Mouse (Mus musculus) liver, embryonic 13.5 days (tissue): Measurements from ENCODE around the gene Rbbp6. TPM values are rescaled to one million over a fixed set of nuclear protein-coding genes. Genes with fewer than 3 reads are reported as not detected.

Experiments
- ATAC-seq: fragments of 200-750 bp; cut with Nextera tagmentation; 2 replicates; pipeline ENCODE4 v1.8.0; 2017; ENCODE audit warnings: low read depth, mild to moderate bottlenecking, moderate number of reproducible peaks, moderate library complexity
- DNase-seq: peaks from one replicate; pipeline ENCODE4 v3.0.0; 2022
- H3K27ac ChIP-seq: fragments of 300-500 bp; sonication (generic); 2 replicates; pipeline ENCODE4 v1.5.1; 2015; ENCODE audit warnings: moderate library complexity, mild to moderate bottlenecking, inconsistent platforms
- H3K27me3 ChIP-seq: fragments of 300-500 bp; sonication (generic); 2 replicates; pipeline ENCODE4 v1.6.1; 2015; ENCODE audit warnings: mild to moderate bottlenecking, inconsistent platforms
- H3K36me3 ChIP-seq: fragments of 300-500 bp; sonication (generic); 2 replicates; pipeline ENCODE4 v1.6.1; 2015; ENCODE audit warnings: mild to moderate bottlenecking, inconsistent platforms
- H3K4me1 ChIP-seq: fragments of 300-500 bp; sonication (generic); replicated peaks from 2 replicates; pipeline ENCODE4 v1.6.1; 2015; ENCODE audit warnings: inconsistent platforms
- H3K4me2 ChIP-seq: fragments of 300-500 bp; sonication (generic); 2 replicates; pipeline ENCODE4 v1.6.1; 2015; ENCODE audit warnings: inconsistent platforms, mild to moderate bottlenecking, moderate library complexity
- H3K4me3 ChIP-seq: fragments of 300-500 bp; sonication (generic); replicated peaks from 2 replicates; pipeline ENCODE4 v1.5.1; 2015; ENCODE audit warnings: mild to moderate bottlenecking, inconsistent platforms
- H3K9ac ChIP-seq: fragments of 300-500 bp; sonication (generic); 2 replicates; pipeline ENCODE4 v1.6.1; 2015; ENCODE audit warnings: mild to moderate bottlenecking, inconsistent platforms
- H3K9me3 ChIP-seq: fragments of 300-500 bp; sonication (generic); replicated peaks from 2 replicates; pipeline ENCODE4 v1.6.1; 2016; ENCODE audit warnings: inconsistent platforms
- WGBS: fragments of 180-500 bp; shearing (Covaris S2); methylation state at CpG from one replicate; pipeline ENCODE4 v1.1.7; 2015; ENCODE audit not compliant: insufficient replicate concordance; 5-methylcytosine and 5-hydroxymethylcytosine counted together
- polyA plus RNA-seq: library from polyadenylated mRNA; unstranded; fragments of >200 nt; fragmentation: Nextera tagmentation; extraction: Ambion mirVana; gene quantifications from 2 replicates; pipeline ENCODE4 v1.2.1, GENCODE M21; 2015

The Rbbp6 gene
- polyA plus RNA-seq, 1 experiment from 2014 or later: 11.3 TPM

- Histone ChIP-seq H3K27ac (no peak overlapping the region), H3K27me3 (no peaks in the 10 kb centered on the region), H3K9me3 (0 out of 2 replicates have a peak, but pooled peaks cover 2% of the 10 kb centered on the region), H3K4me1 (no peaks in the 10 kb centered on the region), H3K4me3 (no peak overlapping the region), H3K4me2 (no peak overlapping the region), H3K36me3 (no peaks in the 10 kb centered on the region), H3K9ac (no peak overlapping the region)
- ATAC-seq (no peak), DNase-seq (no peak)
- WGBS: 22% methylated on average over 3 of the region's 3 CpGs
Observed at GRCm38 (mm10) chr7:123017627-123018026, 52.1 kb downstream of the Rbbp6 start.

- DNase-seq (no peak), ATAC-seq (no peak)
- H3K4me2 ChIP-seq: no peak overlapping the region
- 61% methylated on average over 9 of the region's 9 CpGs for WGBS
- H3K4me3 ChIP-seq: no peak overlapping the region
- H3K27me3 ChIP-seq: peaks cover 5% of the 10 kb centered on the region; the same call in 1 of the 2 replicates
- no peaks in the 10 kb centered on the region for H3K4me1 ChIP-seq
- no peaks in the 10 kb centered on the region for H3K9me3 ChIP-seq
- no peaks in the 10 kb centered on the region for H3K36me3 ChIP-seq
- no peak overlapping the region for H3K27ac ChIP-seq
- H3K9ac ChIP-seq: no peak overlapping the region
Observed at GRCm38 (mm10) chr7:123025123-123025522, 59.6 kb downstream of the Rbbp6 start.

- no peak for DNase-seq
- 20% methylated on average over 13 of the region's 13 CpGs for WGBS
- Histone ChIP-seq H3K27ac (no peak overlapping the region), H3K9ac (no peak overlapping the region), H3K4me1 (0 out of 2 replicates have a peak, but pooled peaks cover 6% of the 10 kb centered on the region), H3K27me3 (peaks cover 16% of the 10 kb centered on the region; the same call in 1 of the 2 replicates), H3K36me3 (no peaks in the 10 kb centered on the region), H3K4me3 (0 out of 2 replicates have a peak overlapping the region, but pooled peaks have one; percentile 21), H3K9me3 (no peaks in the 10 kb centered on the region), H3K4me2 (peak overlapping the region; percentile 53)
- no peak for ATAC-seq
Observed at GRCm38 (mm10) chr7:123030295-123030694, 64.8 kb downstream of the Rbbp6 start.

GRCm38 (mm10) chr7:123030709-123031181 lies 65.3 kb downstream of the Rbbp6 start:
- no peaks in the 10 kb centered on the region for H3K36me3 ChIP-seq
- peak overlapping the region; percentile 21 for H3K4me3 ChIP-seq
- no peak overlapping the region for H3K27ac ChIP-seq
- DNase-seq (no peak), ATAC-seq (no peak)
- H3K4me2 ChIP-seq: peak overlapping the region; percentile 53
- H3K4me1 ChIP-seq: 0 out of 2 replicates have a peak, but pooled peaks cover 6% of the 10 kb centered on the region
- WGBS: 2% methylated on average over 21 of the region's 21 CpGs
- peaks cover 16% of the 10 kb centered on the region; the same call in 1 of the 2 replicates for H3K27me3 ChIP-seq
- no peak overlapping the region for H3K9ac ChIP-seq
- no peaks in the 10 kb centered on the region for H3K9me3 ChIP-seq

GRCm38 (mm10) chr7:123031211-123031743 lies 65.8 kb downstream of the Rbbp6 start:
- no peaks in the 10 kb centered on the region for H3K9me3 ChIP-seq
- DNase-seq (no peak), ATAC-seq (no peak)
- peaks cover 16% of the 10 kb centered on the region; the same call in 1 of the 2 replicates for H3K27me3 ChIP-seq
- 0 out of 2 replicates have a peak, but pooled peaks cover 6% of the 10 kb centered on the region for H3K4me1 ChIP-seq
- 14% methylated on average over 12 of the region's 12 CpGs for WGBS
- 0 out of 2 replicates have a peak overlapping the region, but pooled peaks have one; percentile 21 for H3K4me3 ChIP-seq
- H3K27ac ChIP-seq: no peak overlapping the region
- peak overlapping the region; percentile 53; the same call in 1 of the 2 replicates for H3K4me2 ChIP-seq
- H3K9ac ChIP-seq: no peak overlapping the region
- no peaks in the 10 kb centered on the region for H3K36me3 ChIP-seq

- Histone ChIP-seq H3K27me3 (peaks cover 9% of the 10 kb centered on the region; the same call in 1 of the 2 replicates), H3K36me3 (no peaks in the 10 kb centered on the region), H3K9me3 (no peaks in the 10 kb centered on the region), H3K27ac (no peak overlapping the region), H3K9ac (no peak overlapping the region), H3K4me1 (0 out of 2 replicates have a peak, but pooled peaks cover 4% of the 10 kb centered on the region), H3K4me2 (no peak overlapping the region), H3K4me3 (no peak overlapping the region)
- 68% methylated on average over 8 of the region's 8 CpGs for WGBS
- ATAC-seq (no peak), DNase-seq (no peak)
Observed at GRCm38 (mm10) chr7:123035314-123035713, 69.8 kb downstream of the Rbbp6 start.

GRCm38 (mm10) chr7:123039302-123039701 lies 73.8 kb downstream of the Rbbp6 start:
- Histone ChIP-seq H3K27ac (no peak overlapping the region), H3K9ac (no peak overlapping the region), H3K4me2 (no peak overlapping the region), H3K36me3 (no peaks in the 10 kb centered on the region), H3K9me3 (no peaks in the 10 kb centered on the region), H3K4me3 (no peak overlapping the region), H3K27me3 (no peaks in the 10 kb centered on the region), H3K4me1 (no peaks in the 10 kb centered on the region)
- ATAC-seq (no peak), DNase-seq (no peak)

GRCm38 (mm10) chr7:123045146-123045545 lies 79.7 kb downstream of the Rbbp6 start:
- Histone ChIP-seq H3K27me3 (no peaks in the 10 kb centered on the region), H3K4me1 (no peaks in the 10 kb centered on the region), H3K27ac (no peak overlapping the region), H3K4me2 (no peak overlapping the region), H3K9me3 (no peaks in the 10 kb centered on the region), H3K36me3 (no peaks in the 10 kb centered on the region), H3K9ac (no peak overlapping the region), H3K4me3 (no peak overlapping the region)
- no peak for ATAC-seq
- 73% methylated on average over 3 of the region's 3 CpGs for WGBS
- DNase-seq: no peak

- no peak for ATAC-seq
- Histone ChIP-seq H3K27ac (no peak overlapping the region), H3K9me3 (no peaks in the 10 kb centered on the region), H3K27me3 (no peaks in the 10 kb centered on the region), H3K9ac (no peak overlapping the region), H3K36me3 (no peaks in the 10 kb centered on the region), H3K4me2 (no peak overlapping the region), H3K4me3 (no peak overlapping the region), H3K4me1 (no peaks in the 10 kb centered on the region)
- DNase-seq: no peak
- 61% methylated on average over 13 of the region's 13 CpGs for WGBS
Observed at GRCm38 (mm10) chr7:123046473-123047091, 81.1 kb downstream of the Rbbp6 start.

Other genes starting within 250 kb of the Rbbp6 start
- 16.0 and 17.7 TPM in 2 replicates for gene Tnrc6a, start 158.2 kb downstream of the Rbbp6 start, polyA plus RNA-seq
- 0.18 and 0.54 TPM in 2 replicates for gene Slc5a11, start 249.1 kb downstream of the Rbbp6 start, polyA plus RNA-seq